Mouse (Mus musculus) colon, adult 2 months (tissue): ENCODE data around the gene 1700006A11Rik. TPM values are rescaled to one million over a fixed set of nuclear protein-coding genes. Genes with fewer than 3 reads are reported as not detected.

Experiments used
- polyA plus RNA-seq: library from polyadenylated mRNA; depleted of rRNA; stranded (reverse); fragments of >200 nt; gene quantifications from 2 replicates; pipeline ENCODE4 v1.2.3, GENCODE M21; 2012; rRNA removed

The 1700006A11Rik gene
- not detected in 2 replicates for polyA plus RNA-seq

GRCm38 (mm10) chr3:124425940-124426339, at the start of gene 1700006A11Rik:
Gene 1700006A11Rik (minus strand): TSS chr3:124426040.

Other genes starting within 250 kb of the 1700006A11Rik start
- gene Tram1l1, start 105.2 kb downstream of the 1700006A11Rik start, polyA plus RNA-seq, result 0.35 and 0.59 TPM in 2 replicates
- not detected in 2 replicates for gene 1700003H04Rik, start 155.1 kb upstream of the 1700006A11Rik start, polyA plus RNA-seq